8 mouse cellular contexts compared by ENCODE assay signal in genomic region chr1:37719761-37720640, GRCm38 (mm10). TPM values are rescaled to one million over a fixed set of nuclear protein-coding genes. Genes with fewer than 3 reads are reported as not detected.
A peak's percentile ranks its signal among the peaks of the same experiment; 100 is the strongest.
DNase-seq lines count a peak whose midpoint lies in the region; ATAC-seq and TF ChIP-seq lines count a peak whose summit lies in the region.

2010300C02Rik (minus strand) TSS chr1:37720085.

- H3K36me3 ChIP-seq in erythroblast, embryonic 14.5 days (ENCODE audit: control insufficient read depth), result no peaks in the 10 kb centered on the region
- H3K36me3 ChIP-seq in kidney, embryonic 14.5 days (ENCODE audit: control insufficient read depth, insufficient read depth, low read length), result no peaks in the 10 kb centered on the region
- H3K36me3 ChIP-seq in limb, embryonic 14.5 days (ENCODE audit: control insufficient read depth, insufficient read depth, low read length), result no peaks in the 10 kb centered on the region
- H3K36me3 ChIP-seq in midbrain, embryonic 13.5 days, result no peaks in the 10 kb centered on the region
- no peaks in the 10 kb centered on the region for H3K36me3 ChIP-seq in stomach, embryonic 15.5 days

- H3K4me2 ChIP-seq in kidney, embryonic 14.5 days (replicated peaks; ENCODE audit: low read depth, low read length), result peak within 1 kb of the TSS; percentile 96
- H3K4me2 ChIP-seq in limb, embryonic 14.5 days (replicated peaks; ENCODE audit: low read depth, low read length, severe bottlenecking), result peak within 1 kb of the TSS; percentile 94
- H3K4me2 ChIP-seq in midbrain, embryonic 13.5 days (replicated peaks), result peak within 1 kb of the TSS; percentile 90
- H3K4me2 ChIP-seq in stomach, embryonic 15.5 days, result peak within 1 kb of the TSS; percentile 97

- H3K9ac ChIP-seq in kidney, embryonic 14.5 days (ENCODE audit: low read depth, low read length), result peak within 1 kb of the TSS; percentile 58
- peak within 1 kb of the TSS; percentile 61 for H3K9ac ChIP-seq in limb, embryonic 14.5 days (ENCODE audit: low read depth, low read length, severe bottlenecking)
- peak within 1 kb of the TSS; percentile 63; the same call in 1 of the 2 replicates for H3K9ac ChIP-seq in midbrain, embryonic 13.5 days (replicated peaks)
- H3K9ac ChIP-seq in stomach, embryonic 15.5 days, result peak within 1 kb of the TSS; percentile 63

- TF ChIP-seq POLR2A in limb, embryonic 14.5 days (IDR thresholded peaks at IDR 0.05; ENCODE audit: borderline replicate concordance, extremely low read depth, insufficient read depth, insufficient read length), result no peak

- DNase-seq in gonadal fat pad, adult 2 months (ENCODE audit: low read depth), result no peak
- peak; percentile 49 for DNase-seq in limb, embryonic 14.5 days (ENCODE audit: low spot score)

- no peak for ATAC-seq in erythroblast, adult 5-6 weeks (replicated peaks; ENCODE audit: low FRiP score, poor library complexity, severe bottlenecking)
- peak; percentile 48; the same call in 1 of the 2 replicates for ATAC-seq in common myeloid progenitor, adult 5-6 weeks (replicated peaks; ENCODE audit: low read depth, poor library complexity, severe bottlenecking)
- peak; percentile 90 for ATAC-seq in kidney, embryonic 14.5 days (ENCODE audit: low FRiP score, low TSS enrichment)
- peak; percentile 84 for ATAC-seq in limb, embryonic 14.5 days (ENCODE audit: low FRiP score, low read depth)
- ATAC-seq in midbrain, embryonic 13.5 days, result peak; percentile 91
- peak; percentile 78 for ATAC-seq in stomach, embryonic 15.5 days (ENCODE audit: insufficient read depth, low FRiP score, low read depth)

- no peaks in the 10 kb centered on the region; the same call in 1 of the 2 replicates for H3K9me3 ChIP-seq in erythroblast, embryonic 14.5 days (ENCODE audit: control insufficient read depth, low read length)
- no peaks in the 10 kb centered on the region for H3K9me3 ChIP-seq in kidney, embryonic 14.5 days (ENCODE audit: control insufficient read depth, low read length)
- H3K9me3 ChIP-seq in limb, embryonic 14.5 days (ENCODE audit: control insufficient read depth, low read length), result no peaks in the 10 kb centered on the region
- no peaks in the 10 kb centered on the region for H3K9me3 ChIP-seq in midbrain, embryonic 13.5 days
- no peaks in the 10 kb centered on the region for H3K9me3 ChIP-seq in stomach, embryonic 15.5 days

- WGBS in kidney, embryonic 14.5 days, result under 1% methylated on average over 53 of the region's 69 CpGs
- 2% methylated on average over 45 of the region's 69 CpGs for WGBS in limb, embryonic 14.5 days
- under 1% methylated on average over 67 of the region's 69 CpGs for WGBS in midbrain, embryonic 13.5 days
- WGBS in stomach, embryonic 15.5 days, result 1% methylated on average over 65 of the region's 69 CpGs

- no peaks in the 10 kb centered on the region for H3K4me1 ChIP-seq in erythroblast, embryonic 14.5 days (ENCODE audit: control insufficient read depth)
- no peaks in the 10 kb centered on the region for H3K4me1 ChIP-seq in kidney, embryonic 14.5 days (ENCODE audit: control insufficient read depth, insufficient read depth, low read length)
- no peaks in the 10 kb centered on the region; the same call in 1 of the 2 replicates for H3K4me1 ChIP-seq in limb, embryonic 14.5 days (ENCODE audit: control insufficient read depth, insufficient read depth, low read length)
- peaks cover 9% of the 10 kb centered on the region for H3K4me1 ChIP-seq in midbrain, embryonic 13.5 days (replicated peaks)
- peaks cover 8% of the 10 kb centered on the region; the same call in 1 of the 2 replicates for H3K4me1 ChIP-seq in stomach, embryonic 15.5 days

- peak within 1 kb of the TSS; percentile 34 for H3K4me3 ChIP-seq in erythroblast, embryonic 14.5 days (replicated peaks)
- peak within 1 kb of the TSS; percentile 57 for H3K4me3 ChIP-seq in kidney, embryonic 14.5 days (ENCODE audit: low read length)
- peak within 1 kb of the TSS; percentile 61 for H3K4me3 ChIP-seq in limb, embryonic 14.5 days (replicated peaks; ENCODE audit: low read length)
- H3K4me3 ChIP-seq in midbrain, embryonic 13.5 days (replicated peaks), result peak within 1 kb of the TSS; percentile 64
- H3K4me3 ChIP-seq in stomach, embryonic 15.5 days (replicated peaks), result peak within 1 kb of the TSS; percentile 62

- H3K27ac ChIP-seq in kidney, embryonic 14.5 days (ENCODE audit: low read depth, low read length), result no peak within 1 kb of the TSS
- H3K27ac ChIP-seq in limb, embryonic 14.5 days (replicated peaks; ENCODE audit: low read depth, low read length), result no peak within 1 kb of the TSS
- no peak within 1 kb of the TSS for H3K27ac ChIP-seq in midbrain, embryonic 13.5 days
- peak within 1 kb of the TSS; percentile 81 for H3K27ac ChIP-seq in stomach, embryonic 15.5 days

- H3K27me3 ChIP-seq in erythroblast, embryonic 14.5 days (ENCODE audit: control insufficient read depth), result peaks cover 39% of the 10 kb centered on the region
- peaks cover 15% of the 10 kb centered on the region for H3K27me3 ChIP-seq in kidney, embryonic 14.5 days (ENCODE audit: control insufficient read depth, insufficient read depth, low read length)
- H3K27me3 ChIP-seq in limb, embryonic 14.5 days (ENCODE audit: control insufficient read depth, insufficient read depth, low read length), result no peaks in the 10 kb centered on the region
- H3K27me3 ChIP-seq in midbrain, embryonic 13.5 days, result peaks cover 38% of the 10 kb centered on the region
- H3K27me3 ChIP-seq in stomach, embryonic 15.5 days (replicated peaks), result 0 out of 2 replicates have a peak, but pooled peaks cover 6% of the 10 kb centered on the region

RNA-seq across cellular contexts. Expression of gene 2010300C02Rik, which starts in this region (rescaled TPM):
- polyA plus RNA-seq in erythroblast, embryonic 14.5 days (2012), result 0.08 TPM in 1 of 2 replicates, not detected in the other
- not detected in 2 replicates for total RNA-seq in erythroblast, adult 5-6 weeks (2015; ENCODE audit: low replicate concordance)
- not detected in 2 replicates for total RNA-seq in erythroblast, adult 5-6 weeks (2017; ENCODE audit: low replicate concordance)
- total RNA-seq in common myeloid progenitor, adult 5-6 weeks (2017), result not detected in 2 replicates
- 26.2 and 34.8 TPM in 2 replicates for polyA plus RNA-seq in gonadal fat pad, adult 2 months (2012; rRNA removed)
- 1.1 and 1.6 TPM in 2 replicates for polyA plus RNA-seq in kidney, embryonic 14.5 days (2014; fragmentation: Nextera tagmentation; extraction: Ambion mirVana)
- polyA plus RNA-seq in limb, embryonic 14.5 days (2012; rRNA removed), result 3.1 and 3.7 TPM in 2 replicates
- 4.1 and 4.5 TPM in 2 replicates for polyA plus RNA-seq in limb, embryonic 14.5 days (2014; fragmentation: Nextera tagmentation; extraction: Ambion mirVana)
- 0.83 and 0.85 TPM in 2 replicates for polyA plus RNA-seq in midbrain, embryonic 13.5 days (2015; fragmentation: Nextera tagmentation; extraction: Ambion mirVana)
- polyA plus RNA-seq in stomach, embryonic 15.5 days (2015; fragmentation: Nextera tagmentation; extraction: Ambion mirVana), result 13.3 and 15.0 TPM in 2 replicates

Comparison
In these comparisons a context has a peak if more than half of its experiments do, and no peak if none do; other contexts are left out.
1. Peak in ATAC-seq in common myeloid progenitor, adult 5-6 weeks; RNA of the gene not detected or under 1 TPM.
2. Peak in ATAC-seq, H3K4me3 ChIP-seq, H3K9ac ChIP-seq and H3K4me2 ChIP-seq in midbrain, embryonic 13.5 days; RNA of the gene not detected or under 1 TPM.